Mouse (Mus musculus) brain, adult 2 months (tissue): ENCODE measurements around the gene Mnat1.
A peak's percentile ranks its signal among the peaks of the same experiment; 100 is the strongest.

Experiments
- DNase-seq: peaks from one replicate; pipeline ENCODE4 v3.0.0; 2011; ENCODE audit warnings: low read depth, low spot score

Gene Mnat1

GRCm38 (mm10) chr12:73230196-73230595 lies 106.7 kb downstream of the Mnat1 start:
- DNase-seq = no peak

- no peak for DNase-seq
Observed at GRCm38 (mm10) chr12:73231552-73231951, 108.0 kb downstream of the Mnat1 start.

GRCm38 (mm10) chr12:73232586-73232985 lies 109.1 kb downstream of the Mnat1 start:
- no peak for DNase-seq

GRCm38 (mm10) chr12:73241960-73242359 lies 118.4 kb downstream of the Mnat1 start:
- peak; percentile 93 for DNase-seq

- no peak for DNase-seq
Observed at GRCm38 (mm10) chr12:73245687-73246086, 122.2 kb downstream of the Mnat1 start.

GRCm38 (mm10) chr12:73255006-73255405 lies 131.5 kb downstream of the Mnat1 start:
- no peak for DNase-seq

- DNase-seq = peak; percentile 14
Observed at GRCm38 (mm10) chr12:73259269-73259668, 135.8 kb downstream of the Mnat1 start.

GRCm38 (mm10) chr12:73260339-73260738 lies 136.8 kb downstream of the Mnat1 start:
- DNase-seq = no peak

GRCm38 (mm10) chr12:73265381-73265978 lies 142.0 kb downstream of the Mnat1 start:
- no peak for DNase-seq

GRCm38 (mm10) chr12:73266597-73266996 lies 143.1 kb downstream of the Mnat1 start:
- no peak for DNase-seq

GRCm38 (mm10) chr12:73268497-73268896 lies 145.0 kb downstream of the Mnat1 start:
- peak; percentile 40 for DNase-seq

- no peak for DNase-seq
Observed at GRCm38 (mm10) chr12:73269531-73269930, 146.0 kb downstream of the Mnat1 start.

GRCm38 (mm10) chr12:73269933-73270332 lies 146.4 kb downstream of the Mnat1 start:
- DNase-seq = peak; percentile 7

GRCm38 (mm10) chr12:73274921-73275320 lies 151.4 kb downstream of the Mnat1 start:
- DNase-seq = no peak

- peak; percentile 98 for DNase-seq
Observed at GRCm38 (mm10) chr12:73286287-73287092, 163.0 kb downstream of the Mnat1 start, which contains the start of the genes Trmt5 and Slc38a6. Trmt5 (minus strand) TSS chr12:73286710. Slc38a6 (plus strand) TSS chr12:73286779.

GRCm38 (mm10) chr12:73287609-73288008 lies 164.1 kb downstream of the Mnat1 start:
- DNase-seq = peak; percentile 18

- no peak for DNase-seq
Observed at GRCm38 (mm10) chr12:73288626-73289025, 165.1 kb downstream of the Mnat1 start.

- no peak for DNase-seq
Observed at GRCm38 (mm10) chr12:73294884-73295283, 171.4 kb downstream of the Mnat1 start.

GRCm38 (mm10) chr12:73295505-73296140 lies 172.1 kb downstream of the Mnat1 start:
- peak; percentile 40 for DNase-seq

- DNase-seq = peak; percentile 53
Observed at GRCm38 (mm10) chr12:73298621-73299020, 175.1 kb downstream of the Mnat1 start.

- no peak for DNase-seq
Observed at GRCm38 (mm10) chr12:73300531-73300930, 177.0 kb downstream of the Mnat1 start.

GRCm38 (mm10) chr12:73304636-73305035 lies 181.1 kb downstream of the Mnat1 start:
- DNase-seq = no peak
